ENCODE assay signal across 8 mouse cellular contexts in genomic region chr17:34618999-34619398, GRCm38 (mm10). TPM values are rescaled to one million over a fixed set of nuclear protein-coding genes. Genes with fewer than 3 reads are reported as not detected.
DNase-seq lines count a peak whose midpoint lies in the region; ATAC-seq lines count a peak whose summit lies in the region.

No protein-coding gene starts in this region.

- no peak for DNase-seq in frontal cortex, postnatal 25 days (ENCODE audit: low spot score in 2 of 2)
- DNase-seq in 3T3-L1 (ENCODE audit: low read depth, low spot score): peak; percentile 86
- peak; percentile 84 for DNase-seq in ZHBTc4 (ENCODE audit: low read depth, low spot score)
- DNase-seq in embryo, embryonic 11.5 days (ENCODE audit: low read depth, low spot score): peak; percentile 59
- peak; percentile 84 for DNase-seq in kidney, postnatal 10 days
- peak; percentile 79 to 83 for DNase-seq in thymus, postnatal 36 days

- peak; percentile 33; the same call in 1 of the 2 replicates for ATAC-seq in frontal cortex, adult (ENCODE audit: low TSS enrichment)
- ATAC-seq in megakaryocyte progenitor cell, adult 5-6 weeks (replicated peaks; ENCODE audit: poor library complexity): peak; percentile 97

RNA-seq across cellular contexts. Expression of gene Egfl8, which starts 3.2 kb away (rescaled TPM):
- 0.47 and 1.1 TPM in 2 replicates for total RNA-seq in megakaryocyte progenitor cell, adult 5-6 weeks (2015)
- total RNA-seq in megakaryocyte progenitor cell, adult 5-6 weeks (2017): 0.92 and 2.2 TPM in 2 replicates

RNA-seq across cellular contexts. Expression of gene Ppt2, which starts 9.3 kb away (rescaled TPM):
- 26.5 and 33.5 TPM in 2 replicates for total RNA-seq in megakaryocyte progenitor cell, adult 5-6 weeks (2015)
- total RNA-seq in megakaryocyte progenitor cell, adult 5-6 weeks (2017): 15.3 and 19.7 TPM in 2 replicates

RNA-seq across cellular contexts. Expression of gene Prrt1, which starts 10.3 kb away (rescaled TPM):
- total RNA-seq in megakaryocyte progenitor cell, adult 5-6 weeks (2015): 0.17 and 0.34 TPM in 2 replicates
- not detected in 2 replicates for total RNA-seq in megakaryocyte progenitor cell, adult 5-6 weeks (2017)

RNA-seq across cellular contexts. Expression of gene Agpat1, which starts 14.9 kb away (rescaled TPM):
- 25.7 and 33.6 TPM in 2 replicates for total RNA-seq in megakaryocyte progenitor cell, adult 5-6 weeks (2015)
- 20.2 and 24.9 TPM in 2 replicates for total RNA-seq in megakaryocyte progenitor cell, adult 5-6 weeks (2017)

RNA-seq across cellular contexts. Expression of gene Rnf5, which starts 15.5 kb away (rescaled TPM):
- 50.6 and 51.6 TPM in 2 replicates for total RNA-seq in megakaryocyte progenitor cell, adult 5-6 weeks (2015)
- 17.7 and 18.5 TPM in 2 replicates for total RNA-seq in megakaryocyte progenitor cell, adult 5-6 weeks (2017)

Comparison
In these comparisons a context has a peak if more than half of its experiments do, and no peak if none do; other contexts are left out.
1. DNase-seq: peak in 3T3-L1 (single experiment), ZHBTc4 (single experiment), embryo, embryonic 11.5 days (single experiment), kidney, postnatal 10 days (single experiment) and thymus, postnatal 36 days (2 of 2); none in frontal cortex, postnatal 25 days (0 of 2).